Mouse (Mus musculus): Measurements from ENCODE around the gene Rftn1. TPM values are rescaled to one million over a fixed set of nuclear protein-coding genes. Genes with fewer than 3 reads are reported as not detected.

Gene Rftn1
- total and polyA plus RNA-seq, 3 experiments: 41.5 to 50.5 (median 49.4) TPM

DNA sequence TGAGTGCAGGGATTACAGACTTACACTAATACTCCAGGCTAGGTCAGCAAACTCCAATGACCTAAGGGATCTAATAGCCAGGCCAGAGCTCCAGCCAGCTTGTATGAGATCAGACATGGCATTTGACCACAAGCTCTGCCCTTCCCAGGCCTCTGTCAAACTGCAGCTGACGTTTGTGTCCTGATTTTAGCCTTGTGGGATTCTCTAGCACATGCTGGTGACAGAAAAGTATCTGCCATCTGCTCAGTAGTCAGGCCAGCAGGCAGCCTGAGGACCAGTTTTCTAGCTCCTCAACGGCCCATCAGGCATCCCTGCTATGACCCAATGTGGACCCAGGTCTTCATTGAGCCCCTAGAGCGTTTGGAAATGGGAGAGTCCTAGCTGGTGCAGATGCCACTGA lies 188.3 kb downstream of the Rftn1 start:
- Histone ChIP-seq H3K36me3 (ENCODE audit: control insufficient read depth, insufficient read depth, low read length) (peaks cover 7% of the 10 kb centered on the region; the same call in 1 of the 2 replicates), H3K9ac (ENCODE audit: low read depth, low read length) (no peak overlapping the region), H3K4me3 (no peak overlapping the region), H3K27me3 (ENCODE audit: control insufficient read depth, insufficient read depth, low read length) (no peaks in the 10 kb centered on the region), H3K27ac (no peak overlapping the region), H3K4me1 (ENCODE audit: control insufficient read depth, insufficient read depth, low read length) (peaks cover 7% of the 10 kb centered on the region; the same call in 1 of the 2 replicates), H3K79me2 (replicated peaks; ENCODE audit: control insufficient read depth, insufficient read depth, low read length) (no peaks in the 10 kb centered on the region)
- no peak for TF ChIP-seq EP300 (IDR thresholded peaks at IDR 0.05; ENCODE audit: insufficient read depth, low read depth, low read length)
- TF ChIP-seq POLR2A (IDR thresholded peaks at IDR 0.05; ENCODE audit: insufficient read depth, low read depth, low read length): no peak
- TF ChIP-seq CTCF (IDR thresholded peaks at IDR 0.05): no peak
- intact Hi-C loops (cut with DNase I): no loop called here
- DNase-seq: no peak
- 60% methylated on average over 3 of the region's 3 CpGs for WGBS

DNA sequence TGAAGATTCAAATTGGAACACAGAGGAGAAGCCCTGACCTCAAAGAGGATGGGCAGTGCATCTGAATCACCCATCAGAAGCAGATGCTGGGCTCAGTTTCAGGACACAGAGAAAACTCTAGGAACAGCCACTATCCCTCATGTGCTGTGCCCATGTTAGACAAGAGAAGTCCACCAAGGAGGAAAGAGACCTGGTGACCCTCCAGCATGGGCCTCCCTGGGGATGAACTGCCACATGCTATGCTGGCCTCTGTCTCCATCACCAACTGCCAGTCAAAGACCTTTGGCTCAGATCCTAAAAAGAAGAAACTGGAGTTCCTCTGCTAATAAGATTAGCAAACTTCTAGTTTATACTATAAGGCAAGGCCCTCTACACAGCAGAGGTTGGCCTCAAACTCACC lies 188.7 kb downstream of the Rftn1 start:
- no peak overlapping the region for H3K27ac ChIP-seq
- no peaks in the 10 kb centered on the region for H3K27me3 ChIP-seq (ENCODE audit: control insufficient read depth, insufficient read depth, low read length)
- H3K36me3 ChIP-seq (ENCODE audit: control insufficient read depth, insufficient read depth, low read length): peaks cover 7% of the 10 kb centered on the region; the same call in 1 of the 2 replicates
- H3K79me2 ChIP-seq (replicated peaks; ENCODE audit: control insufficient read depth, insufficient read depth, low read length): no peaks in the 10 kb centered on the region
- no peak overlapping the region for H3K4me3 ChIP-seq
- TF ChIP-seq EP300 (IDR thresholded peaks at IDR 0.05; ENCODE audit: insufficient read depth, low read depth, low read length): no peak
- no peak overlapping the region for H3K9ac ChIP-seq (ENCODE audit: low read depth, low read length)
- intact Hi-C loops (cut with DNase I): no loop called here
- H3K4me1 ChIP-seq (ENCODE audit: control insufficient read depth, insufficient read depth, low read length): peaks cover 8% of the 10 kb centered on the region; the same call in 1 of the 2 replicates
- no peak for DNase-seq

DNA sequence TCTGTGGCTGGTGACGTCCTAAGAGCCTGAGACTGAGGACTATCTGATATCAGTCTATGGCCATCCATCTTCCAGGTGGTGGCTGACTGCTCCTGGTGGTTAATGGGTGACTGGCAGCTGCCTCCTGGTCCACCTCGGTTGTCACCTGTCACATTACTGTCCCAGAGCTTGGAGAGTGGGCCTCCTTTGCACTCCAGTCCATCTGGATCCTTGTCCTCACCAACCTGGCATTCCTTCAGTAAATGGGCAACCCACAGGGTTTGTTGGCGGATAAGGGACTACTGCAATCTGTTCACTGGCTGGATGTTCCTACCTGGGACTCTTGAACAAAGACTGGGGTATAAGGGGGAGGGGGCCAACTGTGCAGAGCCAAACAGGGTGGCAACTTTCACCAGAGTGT lies 189.9 kb downstream of the Rftn1 start:
- Histone ChIP-seq H3K4me1 (ENCODE audit: control insufficient read depth, insufficient read depth, low read length) (peaks cover 15% of the 10 kb centered on the region; the same call in 1 of the 2 replicates), H3K27ac (no peak overlapping the region), H3K27me3 (ENCODE audit: control insufficient read depth, insufficient read depth, low read length) (no peaks in the 10 kb centered on the region), H3K4me3 (no peak overlapping the region), H3K79me2 (replicated peaks; ENCODE audit: control insufficient read depth, insufficient read depth, low read length) (no peaks in the 10 kb centered on the region), H3K9ac (ENCODE audit: low read depth, low read length) (no peak overlapping the region), H3K36me3 (ENCODE audit: control insufficient read depth, insufficient read depth, low read length) (peaks cover 11% of the 10 kb centered on the region; the same call in 1 of the 2 replicates)
- TF ChIP-seq POLR2A (IDR thresholded peaks at IDR 0.05; ENCODE audit: insufficient read depth, low read depth, low read length): no peak
- no peak for TF ChIP-seq CTCF (IDR thresholded peaks at IDR 0.05)
- TF ChIP-seq EP300 (IDR thresholded peaks at IDR 0.05; ENCODE audit: insufficient read depth, low read depth, low read length): no peak
- intact Hi-C loops (cut with DNase I): no loop called here
- no peak for DNase-seq
- WGBS: 98% methylated on average over 3 of the region's 3 CpGs

DNA sequence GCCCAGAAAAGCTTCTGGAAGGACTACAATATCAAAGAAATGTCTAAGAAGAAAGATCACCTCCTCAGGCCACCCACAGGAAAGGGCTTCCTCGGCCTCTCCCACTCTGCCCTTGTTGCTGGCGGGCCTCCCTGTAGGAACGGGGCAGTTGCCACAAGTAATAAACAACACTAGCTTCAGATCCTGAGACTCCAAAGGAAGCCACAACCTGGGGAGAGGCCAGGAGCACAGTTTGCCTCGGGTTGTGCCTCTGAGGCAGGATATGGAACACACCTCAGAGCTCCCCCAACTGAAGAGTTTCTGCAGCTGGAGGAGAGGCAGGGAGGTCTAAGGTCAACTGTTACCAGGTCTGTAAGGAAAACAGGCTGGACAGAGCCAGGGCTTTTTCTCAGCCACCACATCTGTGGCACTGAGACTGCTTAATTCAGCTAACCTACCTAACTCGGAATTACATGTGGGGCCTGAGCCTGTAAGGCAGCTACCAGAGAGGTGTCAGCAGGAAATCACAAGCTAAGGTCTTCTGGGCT lies 193.8 kb downstream of the Rftn1 start:
- intact Hi-C loops (cut with DNase I): no loop called here
- H3K4me3 ChIP-seq: no peak overlapping the region
- H3K9ac ChIP-seq (ENCODE audit: low read depth, low read length): no peak overlapping the region
- H3K36me3 ChIP-seq (ENCODE audit: control insufficient read depth, insufficient read depth, low read length): peaks cover 12% of the 10 kb centered on the region
- TF ChIP-seq POLR2A (IDR thresholded peaks at IDR 0.05; ENCODE audit: insufficient read depth, low read depth, low read length) (no peak), EP300 (IDR thresholded peaks at IDR 0.05; ENCODE audit: insufficient read depth, low read depth, low read length) (peak; percentile 74; the same call in 1 of the 2 replicates), CTCF (IDR thresholded peaks at IDR 0.05) (no peak)
- no peaks in the 10 kb centered on the region for H3K27me3 ChIP-seq (ENCODE audit: control insufficient read depth, insufficient read depth, low read length)
- no peaks in the 10 kb centered on the region for H3K79me2 ChIP-seq (replicated peaks; ENCODE audit: control insufficient read depth, insufficient read depth, low read length)
- WGBS: 45% methylated on average over 5 of the region's 5 CpGs
- DNase-seq: peak in 1 of 2 experiments; percentile 55
- H3K27ac ChIP-seq: peak overlapping the region; percentile 72
- H3K4me1 ChIP-seq (ENCODE audit: control insufficient read depth, insufficient read depth, low read length): peaks cover 11% of the 10 kb centered on the region

DNA sequence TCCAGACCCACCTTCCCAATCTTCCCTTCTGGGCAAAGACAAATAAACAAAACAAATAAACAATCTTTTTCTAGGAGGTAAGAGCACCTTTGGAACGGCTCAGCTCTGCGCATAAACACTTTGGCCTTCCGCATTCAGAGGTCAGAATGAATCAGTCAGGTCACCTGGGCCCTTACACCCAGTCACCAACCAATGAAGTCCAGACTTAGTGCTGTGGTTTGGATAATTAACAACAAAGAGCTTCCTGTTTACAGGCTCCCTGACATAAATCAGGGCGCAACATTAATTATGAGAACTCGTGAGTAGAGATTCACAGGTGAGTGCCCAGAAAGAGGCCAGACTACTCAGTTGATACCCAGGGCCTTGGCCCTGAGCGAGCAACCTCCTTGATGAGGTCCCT lies 194.4 kb downstream of the Rftn1 start:
- Histone ChIP-seq H3K4me3 (no peak overlapping the region), H3K9ac (ENCODE audit: low read depth, low read length) (no peak overlapping the region), H3K27ac (peak overlapping the region; percentile 72), H3K36me3 (ENCODE audit: control insufficient read depth, insufficient read depth, low read length) (peaks cover 12% of the 10 kb centered on the region), H3K79me2 (replicated peaks; ENCODE audit: control insufficient read depth, insufficient read depth, low read length) (no peaks in the 10 kb centered on the region), H3K27me3 (ENCODE audit: control insufficient read depth, insufficient read depth, low read length) (no peaks in the 10 kb centered on the region), H3K4me1 (ENCODE audit: control insufficient read depth, insufficient read depth, low read length) (peaks cover 11% of the 10 kb centered on the region)
- intact Hi-C loops (cut with DNase I): no loop called here
- no peak for DNase-seq
- no peak for TF ChIP-seq CTCF (IDR thresholded peaks at IDR 0.05)
- no peak for TF ChIP-seq POLR2A (IDR thresholded peaks at IDR 0.05; ENCODE audit: insufficient read depth, low read depth, low read length)
- no peak for TF ChIP-seq EP300 (IDR thresholded peaks at IDR 0.05; ENCODE audit: insufficient read depth, low read depth, low read length)
- WGBS: 78% methylated on average over 6 of the region's 6 CpGs

GRCm38 (mm10) chr17:49995226-49995625 lies 195.2 kb downstream of the Rftn1 start:
- no peak overlapping the region for H3K4me3 ChIP-seq
- no peak overlapping the region for H3K9ac ChIP-seq (ENCODE audit: low read depth, low read length)
- 50% methylated on average over 3 of the region's 3 CpGs for WGBS
- peaks cover 12% of the 10 kb centered on the region for H3K36me3 ChIP-seq (ENCODE audit: control insufficient read depth, insufficient read depth, low read length)
- H3K4me1 ChIP-seq (ENCODE audit: control insufficient read depth, insufficient read depth, low read length): peaks cover 11% of the 10 kb centered on the region
- TF ChIP-seq POLR2A (IDR thresholded peaks at IDR 0.05; ENCODE audit: insufficient read depth, low read depth, low read length): no peak
- no peak for TF ChIP-seq CTCF (IDR thresholded peaks at IDR 0.05)
- TF ChIP-seq EP300 (IDR thresholded peaks at IDR 0.05; ENCODE audit: insufficient read depth, low read depth, low read length): no peak
- no peaks in the 10 kb centered on the region for H3K27me3 ChIP-seq (ENCODE audit: control insufficient read depth, insufficient read depth, low read length)
- intact Hi-C loops (cut with DNase I): no loop called here
- peak overlapping the region; percentile 9; the same call in 1 of the 2 replicates for H3K27ac ChIP-seq
- H3K79me2 ChIP-seq (replicated peaks; ENCODE audit: control insufficient read depth, insufficient read depth, low read length): no peaks in the 10 kb centered on the region
- DNase-seq: no peak
